In genomic region chr9:57146451-57147066, GRCm38 (mm10) we compare ENCODE assay signal across 9 mouse cellular contexts. TPM values are rescaled to one million over a fixed set of nuclear protein-coding genes. Genes with fewer than 3 reads are reported as not detected.
DNase-seq lines count a peak whose midpoint lies in the region; ATAC-seq lines count a peak whose summit lies in the region.
"Had no signal": no experiment of that assay in that cellular context is flagged by ENCODE, and none has a peak within 500 bp of the region (broad histone marks: within the 10 kb centered on the region; RNA-seq: fewer than 3 reads in every experiment).

No protein-coding gene starts in this region.

- peaks cover 20% of the 10 kb centered on the region for H3K36me3 ChIP-seq in heart, embryonic 13.5 days
- peaks cover 12% of the 10 kb centered on the region for H3K36me3 ChIP-seq in lung, embryonic 15.5 days
- 0 out of 2 replicates have a peak, but pooled peaks cover 18% of the 10 kb centered on the region for H3K36me3 ChIP-seq in embryonic facial prominence, embryonic 14.5 days (ENCODE audit: control insufficient read depth, insufficient read depth, low read length)
- peaks cover 9% of the 10 kb centered on the region; the same call in 1 of the 2 replicates for H3K36me3 ChIP-seq in midbrain, embryonic 15.5 days (replicated peaks)

- no peak overlapping the region; the same call in 1 of the 2 replicates for H3K9ac ChIP-seq in heart, embryonic 13.5 days
- 0 out of 2 replicates have a peak overlapping the region, but pooled peaks have one; percentile 61 for H3K9ac ChIP-seq in lung, embryonic 15.5 days
- peak overlapping the region; percentile 70; the same call in 1 of the 2 replicates for H3K9ac ChIP-seq in embryonic facial prominence, embryonic 14.5 days (ENCODE audit: low read depth, low read length)
- H3K9ac ChIP-seq in midbrain, embryonic 15.5 days, result no peak overlapping the region

- no peaks in the 10 kb centered on the region for H3K9me3 ChIP-seq in heart, embryonic 13.5 days
- H3K9me3 ChIP-seq in lung, embryonic 15.5 days, result no peaks in the 10 kb centered on the region
- no peaks in the 10 kb centered on the region for H3K9me3 ChIP-seq in embryonic facial prominence, embryonic 14.5 days (ENCODE audit: control insufficient read depth, low read length)
- H3K9me3 ChIP-seq in midbrain, embryonic 15.5 days, result no peaks in the 10 kb centered on the region

- peak overlapping the region; percentile 68; the same call in 1 of the 2 replicates for H3K4me3 ChIP-seq in heart, embryonic 13.5 days
- 0 out of 2 replicates have a peak overlapping the region, but pooled peaks have one; percentile 48 for H3K4me3 ChIP-seq in lung, embryonic 15.5 days
- no peak overlapping the region for H3K4me3 ChIP-seq in embryonic facial prominence, embryonic 14.5 days (ENCODE audit: low read depth, low read length)
- H3K4me3 ChIP-seq in midbrain, embryonic 15.5 days, result no peak overlapping the region; the same call in 1 of the 2 replicates

- WGBS in heart, embryonic 13.5 days, result 81% methylated on average over 17 of the region's 17 CpGs
- 80% methylated on average over 17 of the region's 17 CpGs for WGBS in lung, embryonic 15.5 days
- 79% methylated on average over 17 of the region's 17 CpGs for WGBS in embryonic facial prominence, embryonic 14.5 days
- 90% methylated on average over 17 of the region's 17 CpGs for WGBS in midbrain, embryonic 15.5 days

- DNase-seq in heart, postnatal 14 days, result no peak
- DNase-seq in lung, postnatal 4 days, result no peak
- no peak for DNase-seq in embryonic facial prominence, embryonic 14.5 days (ENCODE audit: low spot score)
- no peak for DNase-seq in left cerebral cortex, postnatal 14 days (ENCODE audit: low spot score in 2 of 2)
- DNase-seq in frontal cortex, postnatal 10 days (ENCODE audit: low spot score in 2 of 2), result no peak
- DNase-seq: kidney, postnatal 14 days had no signal

- H3K4me2 ChIP-seq in heart, embryonic 13.5 days, result peak overlapping the region; percentile 90; the same call in 1 of the 2 replicates
- peak overlapping the region; percentile 72; the same call in 1 of the 2 replicates for H3K4me2 ChIP-seq in lung, embryonic 15.5 days
- peak overlapping the region; percentile 67; the same call in 1 of the 2 replicates for H3K4me2 ChIP-seq in embryonic facial prominence, embryonic 14.5 days (ENCODE audit: low read depth, low read length)
- H3K4me2 ChIP-seq in midbrain, embryonic 15.5 days, result peak overlapping the region; percentile 83

- no peak overlapping the region for H3K27ac ChIP-seq in heart, embryonic 13.5 days (replicated peaks)
- H3K27ac ChIP-seq in lung, embryonic 15.5 days, result no peak overlapping the region
- H3K27ac ChIP-seq in embryonic facial prominence, embryonic 14.5 days (replicated peaks; ENCODE audit: low read depth, low read length), result no peak overlapping the region
- H3K27ac ChIP-seq in midbrain, embryonic 15.5 days, result peak overlapping the region; percentile 89; the same call in 1 of the 2 replicates

- peaks cover 14% of the 10 kb centered on the region for H3K4me1 ChIP-seq in heart, embryonic 13.5 days
- H3K4me1 ChIP-seq in lung, embryonic 15.5 days, result peaks cover 11% of the 10 kb centered on the region
- no peaks in the 10 kb centered on the region for H3K4me1 ChIP-seq in embryonic facial prominence, embryonic 14.5 days (ENCODE audit: control insufficient read depth, insufficient read depth, low read length)
- H3K4me1 ChIP-seq in midbrain, embryonic 15.5 days, result peaks cover 25% of the 10 kb centered on the region

- H3K27me3 ChIP-seq in heart, embryonic 13.5 days (replicated peaks), result no peaks in the 10 kb centered on the region
- no peaks in the 10 kb centered on the region for H3K27me3 ChIP-seq in lung, embryonic 15.5 days
- no peaks in the 10 kb centered on the region for H3K27me3 ChIP-seq in embryonic facial prominence, embryonic 14.5 days (replicated peaks; ENCODE audit: control insufficient read depth, insufficient read depth, low read length)
- H3K27me3 ChIP-seq in midbrain, embryonic 15.5 days (replicated peaks), result no peaks in the 10 kb centered on the region

- no peak for ATAC-seq in heart, embryonic 13.5 days (ENCODE audit: extremely low read depth, insufficient number of reproducible peaks, low FRiP score, low TSS enrichment)
- ATAC-seq in lung, embryonic 15.5 days (ENCODE audit: borderline replicate concordance, extremely low read depth, low FRiP score, low TSS enrichment), result no peak
- no peak for ATAC-seq in embryonic facial prominence, embryonic 14.5 days (ENCODE audit: low read depth)
- no peak for ATAC-seq in midbrain, embryonic 15.5 days (replicated peaks)

- intact Hi-C loops in heart, postnatal 14 days (cut with DNase I), result no loop called here
- intact Hi-C loops in left cerebral cortex, postnatal 14 days (cut with DNase I), result no loop called here

RNA-seq across cellular contexts. Expression of gene Neil1, which starts 1.5 kb away (rescaled TPM):
- 5.0 and 5.3 TPM in 2 replicates for polyA plus RNA-seq in heart, embryonic 13.5 days (2015; fragmentation: Nextera tagmentation; extraction: Ambion mirVana)
- 1 to 10 TPM; 4.9 to 5.0 TPM for total RNA-seq in heart, postnatal 14 days (2021)
- 7.8 and 10.0 TPM in 2 replicates for polyA plus RNA-seq in lung, embryonic 15.5 days (2015; fragmentation: Nextera tagmentation; extraction: Ambion mirVana)
- 6.5 and 7.7 TPM in 2 replicates for polyA plus RNA-seq in embryonic facial prominence, embryonic 14.5 days (2014; fragmentation: Nextera tagmentation; extraction: Ambion mirVana)
- 9.9 and 10.5 TPM in 2 replicates for polyA plus RNA-seq in midbrain, embryonic 15.5 days (2015; fragmentation: Nextera tagmentation; extraction: Ambion mirVana)
- 1 to 10 TPM; 9.4 to 9.8 TPM for total RNA-seq in left cerebral cortex, postnatal 14 days (2021)

RNA-seq across cellular contexts. Expression of gene Commd4, which starts 11.6 kb away (rescaled TPM):
- polyA plus RNA-seq in heart, embryonic 13.5 days (2015; fragmentation: Nextera tagmentation; extraction: Ambion mirVana), result 69.1 and 75.8 TPM in 2 replicates
- 10 to 100 TPM; 27.3 to 28.9 TPM for total RNA-seq in heart, postnatal 14 days (2021)
- 87.1 and 98.9 TPM in 2 replicates for polyA plus RNA-seq in lung, embryonic 15.5 days (2015; fragmentation: Nextera tagmentation; extraction: Ambion mirVana)
- 83.0 and 89.9 TPM in 2 replicates for polyA plus RNA-seq in embryonic facial prominence, embryonic 14.5 days (2014; fragmentation: Nextera tagmentation; extraction: Ambion mirVana)
- 196 and 201 TPM in 2 replicates for polyA plus RNA-seq in midbrain, embryonic 15.5 days (2015; fragmentation: Nextera tagmentation; extraction: Ambion mirVana)
- 10 to 100 TPM; 88.0 to 91.2 TPM for total RNA-seq in left cerebral cortex, postnatal 14 days (2021)

RNA-seq across cellular contexts. Expression of gene Man2c1, which starts 16.1 kb away (rescaled TPM):
- 58.0 and 58.4 TPM in 2 replicates for polyA plus RNA-seq in heart, embryonic 13.5 days (2015; fragmentation: Nextera tagmentation; extraction: Ambion mirVana)
- total RNA-seq in heart, postnatal 14 days (2021), result 10 to 100 TPM; 52.2 to 62.1 TPM
- 59.6 and 63.0 TPM in 2 replicates for polyA plus RNA-seq in lung, embryonic 15.5 days (2015; fragmentation: Nextera tagmentation; extraction: Ambion mirVana)
- 38.2 and 42.4 TPM in 2 replicates for polyA plus RNA-seq in embryonic facial prominence, embryonic 14.5 days (2014; fragmentation: Nextera tagmentation; extraction: Ambion mirVana)
- polyA plus RNA-seq in midbrain, embryonic 15.5 days (2015; fragmentation: Nextera tagmentation; extraction: Ambion mirVana), result 102 and 109 TPM in 2 replicates
- 100 to 1,000 TPM; 112 to 126 TPM for total RNA-seq in left cerebral cortex, postnatal 14 days (2021)

Comparison
In these comparisons a context has a peak if more than half of its experiments do, and no peak if none do; other contexts are left out.
1. H3K4me3 ChIP-seq: peak in heart, embryonic 13.5 days (single experiment) and lung, embryonic 15.5 days (single experiment); none in embryonic facial prominence, embryonic 14.5 days (single experiment) and midbrain, embryonic 15.5 days (single experiment).
2. H3K9ac ChIP-seq: peak in lung, embryonic 15.5 days (single experiment) and embryonic facial prominence, embryonic 14.5 days (single experiment); none in heart, embryonic 13.5 days (single experiment) and midbrain, embryonic 15.5 days (single experiment).
3. Peak in every context shown above with its lines, with median percentiles within 50 percentile points of each other: H3K4me2 ChIP-seq.